Mouse (Mus musculus): ENCODE results near the gene Kansl3. TPM values are rescaled to one million over a fixed set of nuclear protein-coding genes. Genes with fewer than 3 reads are reported as not detected.

The Kansl3 gene
- polyA plus RNA-seq, 1 experiment: 23.6 TPM

- peaks cover 13% of the 10 kb centered on the region for H3K27me3 ChIP-seq (ENCODE audit: control insufficient read depth, insufficient read depth, insufficient read length)
- no peak for TF ChIP-seq USF1 (IDR thresholded peaks at IDR 0.05; ENCODE audit: low read depth)
- TF ChIP-seq MAX (IDR thresholded peaks at IDR 0.05): no peak
- TF ChIP-seq CTCF (IDR thresholded peaks at IDR 0.05; ENCODE audit: control insufficient read depth, insufficient read depth, insufficient read length): no peak
- no peak for TF ChIP-seq FOSL1 (IDR thresholded peaks at IDR 0.05; ENCODE audit: insufficient read depth, low read length, poor library complexity, severe bottlenecking)
- no peak for TF ChIP-seq MYOD1 (IDR thresholded peaks at IDR 0.05; ENCODE audit: control insufficient read depth, insufficient read length, low read depth)
- TF ChIP-seq MYOG (IDR thresholded peaks at IDR 0.05; ENCODE audit: control insufficient read depth, extremely low read depth, insufficient read length): no peak
- H3K79me2 ChIP-seq (ENCODE audit: control insufficient read depth, insufficient read depth): no peaks in the 10 kb centered on the region
- H3K4me3 ChIP-seq (ENCODE audit: insufficient read depth, poor library complexity, severe bottlenecking): no peak overlapping the region
- no peak overlapping the region for H3ac ChIP-seq (ENCODE audit: control insufficient read depth, insufficient read length, low read depth)
- H3K36me3 ChIP-seq (ENCODE audit: control insufficient read depth, insufficient read depth): no peaks in the 10 kb centered on the region
- no peaks in the 10 kb centered on the region for H3K79me3 ChIP-seq (ENCODE audit: low read depth)
Observed at GRCm38 (mm10) chr1:36378880-36379279, 9.9 kb upstream of the Kansl3 start.

DNA sequence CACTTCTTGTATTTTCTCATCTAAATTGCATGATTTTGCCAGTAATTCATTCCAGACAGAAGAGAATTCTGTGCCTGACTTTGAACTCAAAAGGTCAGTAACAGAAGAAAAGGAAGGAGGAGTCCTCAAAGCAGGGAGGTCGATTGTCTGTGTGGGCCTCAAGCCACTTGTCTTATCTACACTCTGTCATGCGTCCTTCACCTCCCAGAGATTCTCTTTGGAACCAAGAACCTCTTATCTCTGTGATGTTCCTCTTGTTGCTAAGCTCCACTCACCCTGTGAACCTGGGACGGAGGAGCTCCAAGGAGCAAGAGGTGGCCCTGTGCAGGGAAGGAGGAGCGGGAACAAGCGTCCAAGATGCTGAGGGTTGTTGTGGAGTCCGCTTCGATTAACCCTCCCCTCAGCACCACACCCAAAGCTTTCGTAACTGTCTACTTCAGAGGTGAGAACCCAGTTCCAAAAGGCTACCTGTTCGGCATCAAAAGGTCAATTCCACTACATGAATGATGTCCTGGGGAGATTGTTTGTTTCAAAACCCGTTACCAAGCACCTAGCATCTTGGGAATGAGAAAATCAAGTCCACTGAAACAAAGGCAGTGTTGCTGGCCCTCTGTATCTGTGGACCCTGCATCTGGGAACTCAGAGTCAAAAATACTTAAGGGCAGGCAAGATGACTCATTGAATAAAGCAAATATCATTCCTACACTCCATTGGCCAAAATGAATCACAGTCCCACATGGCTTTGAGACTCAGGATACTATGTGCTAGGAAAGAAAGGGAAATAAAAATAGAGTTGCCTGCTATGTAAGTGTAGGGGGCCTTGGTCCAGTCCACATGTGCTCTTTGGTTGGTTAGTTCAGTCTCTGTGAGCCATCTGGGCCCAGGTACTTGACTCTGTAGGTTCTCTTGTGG is 3.2 kb upstream of the Kansl3 start, which contains the start of gene Fer1l5:
Fer1l5 (plus strand) TSS at position 358 of the 912 bp plus-strand sequence.
- peaks cover 17% of the 10 kb centered on the region for H3K79me2 ChIP-seq (ENCODE audit: control insufficient read depth, insufficient read depth)
- H3K79me3 ChIP-seq (ENCODE audit: low read depth): peaks cover 12% of the 10 kb centered on the region
- H3K27me3 ChIP-seq (ENCODE audit: control insufficient read depth, insufficient read depth, insufficient read length): peaks cover 3% of the 10 kb centered on the region
- H3K4me3 ChIP-seq (ENCODE audit: insufficient read depth, poor library complexity, severe bottlenecking): no peak within 1 kb of the TSS
- peaks cover 7% of the 10 kb centered on the region for H3K36me3 ChIP-seq (ENCODE audit: control insufficient read depth, insufficient read depth)
- TF ChIP-seq MAX (IDR thresholded peaks at IDR 0.05): no peak
- TF ChIP-seq FOSL1 (IDR thresholded peaks at IDR 0.05; ENCODE audit: insufficient read depth, low read length, poor library complexity, severe bottlenecking): no peak
- no peak for TF ChIP-seq MYOG (IDR thresholded peaks at IDR 0.05; ENCODE audit: control insufficient read depth, extremely low read depth, insufficient read length)
- TF ChIP-seq USF1 (IDR thresholded peaks at IDR 0.05; ENCODE audit: low read depth): no peak
- no peak for TF ChIP-seq CEBPB (IDR thresholded peaks at IDR 0.05; ENCODE audit: low read depth)
- no peak for TF ChIP-seq MYOD1 (IDR thresholded peaks at IDR 0.05; ENCODE audit: control insufficient read depth, insufficient read length, low read depth)
- H3ac ChIP-seq (ENCODE audit: control insufficient read depth, insufficient read length, low read depth): no peak within 1 kb of the TSS

- Histone ChIP-seq H3K27me3 (ENCODE audit: control insufficient read depth, insufficient read depth, insufficient read length) (peaks cover 3% of the 10 kb centered on the region), H3K36me3 (ENCODE audit: control insufficient read depth, insufficient read depth) (peaks cover 19% of the 10 kb centered on the region), H3ac (ENCODE audit: control insufficient read depth, insufficient read length, low read depth) (no peak overlapping the region), H3K79me3 (ENCODE audit: low read depth) (peaks cover 25% of the 10 kb centered on the region), H3K79me2 (ENCODE audit: control insufficient read depth, insufficient read depth) (peaks cover 30% of the 10 kb centered on the region), H3K4me3 (ENCODE audit: insufficient read depth, poor library complexity, severe bottlenecking) (no peak overlapping the region)
- TF ChIP-seq FOSL1 (IDR thresholded peaks at IDR 0.05; ENCODE audit: insufficient read depth, low read length, poor library complexity, severe bottlenecking) (no peak), MYOG (IDR thresholded peaks at IDR 0.05; ENCODE audit: control insufficient read depth, extremely low read depth, insufficient read length) (no peak), USF1 (IDR thresholded peaks at IDR 0.05; ENCODE audit: low read depth) (no peak), MYOD1 (IDR thresholded peaks at IDR 0.05; ENCODE audit: control insufficient read depth, insufficient read length, low read depth) (no peak), CEBPB (IDR thresholded peaks at IDR 0.05; ENCODE audit: low read depth) (no peak), CTCF (IDR thresholded peaks at IDR 0.05; ENCODE audit: control insufficient read depth, insufficient read depth, insufficient read length) (no peak), MAX (IDR thresholded peaks at IDR 0.05) (no peak)
Observed at GRCm38 (mm10) chr1:36370918-36371317, 1.9 kb upstream of the Kansl3 start.

- peak overlapping the region; percentile 72 for H3K4me3 ChIP-seq (ENCODE audit: insufficient read depth, poor library complexity, severe bottlenecking)
Observed at GRCm38 (mm10) chr1:36368112-36368968, 641 bp downstream of the Kansl3 start.

DNA sequence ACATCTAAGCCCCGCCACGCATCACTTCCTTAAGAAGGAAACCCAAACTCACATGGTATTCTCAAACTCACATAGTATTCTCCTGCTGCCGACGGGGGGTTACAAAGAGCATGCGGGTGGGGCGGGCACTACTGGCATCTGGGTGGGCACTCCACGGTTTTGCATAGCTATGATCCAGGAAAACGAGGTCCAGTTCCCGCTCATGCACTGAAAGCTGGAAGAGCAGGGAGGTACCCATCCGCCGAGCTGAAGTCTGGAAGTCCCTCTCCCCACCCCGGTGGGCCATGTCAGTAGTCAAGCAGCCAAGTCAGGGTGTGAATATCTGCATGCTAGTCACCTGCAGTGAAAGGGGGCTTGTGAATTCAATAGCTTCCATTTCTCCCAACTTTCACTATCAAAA is 1.3 kb downstream of the Kansl3 start:
- Histone ChIP-seq H3K79me2 (ENCODE audit: control insufficient read depth, insufficient read depth) (peaks cover 62% of the 10 kb centered on the region), H3K79me3 (ENCODE audit: low read depth) (peaks cover 48% of the 10 kb centered on the region), H3ac (ENCODE audit: control insufficient read depth, insufficient read length, low read depth) (no peak overlapping the region), H3K36me3 (ENCODE audit: control insufficient read depth, insufficient read depth) (peaks cover 51% of the 10 kb centered on the region), H3K27me3 (ENCODE audit: control insufficient read depth, insufficient read depth, insufficient read length) (no peaks in the 10 kb centered on the region), H3K4me3 (ENCODE audit: insufficient read depth, poor library complexity, severe bottlenecking) (peak overlapping the region; percentile 72)
- TF ChIP-seq MYOG (IDR thresholded peaks at IDR 0.05; ENCODE audit: control insufficient read depth, extremely low read depth, insufficient read length): no peak
- no peak for TF ChIP-seq CTCF (IDR thresholded peaks at IDR 0.05; ENCODE audit: control insufficient read depth, insufficient read depth, insufficient read length)
- TF ChIP-seq FOSL1 (IDR thresholded peaks at IDR 0.05; ENCODE audit: insufficient read depth, low read length, poor library complexity, severe bottlenecking): no peak
- TF ChIP-seq MYOD1 (IDR thresholded peaks at IDR 0.05; ENCODE audit: control insufficient read depth, insufficient read length, low read depth): no peak
- no peak for TF ChIP-seq MAX (IDR thresholded peaks at IDR 0.05)
- TF ChIP-seq USF1 (IDR thresholded peaks at IDR 0.05; ENCODE audit: low read depth): no peak
- no peak for TF ChIP-seq CEBPB (IDR thresholded peaks at IDR 0.05; ENCODE audit: low read depth)

More at GRCm38 (mm10) chr1:36368112-36368968, 641 bp downstream of the Kansl3 start:
- Histone ChIP-seq H3K27me3 (ENCODE audit: control insufficient read depth, insufficient read depth, insufficient read length) (no peaks in the 10 kb centered on the region), H3ac (ENCODE audit: control insufficient read depth, insufficient read length, low read depth) (peak overlapping the region; percentile 86), H3K79me2 (ENCODE audit: control insufficient read depth, insufficient read depth) (peaks cover 56% of the 10 kb centered on the region), H3K79me3 (ENCODE audit: low read depth) (peaks cover 44% of the 10 kb centered on the region), H3K36me3 (ENCODE audit: control insufficient read depth, insufficient read depth) (peaks cover 45% of the 10 kb centered on the region)
- TF ChIP-seq FOSL1 (IDR thresholded peaks at IDR 0.05; ENCODE audit: insufficient read depth, low read length, poor library complexity, severe bottlenecking) (no peak), MAX (IDR thresholded peaks at IDR 0.05) (no peak), CTCF (IDR thresholded peaks at IDR 0.05; ENCODE audit: control insufficient read depth, insufficient read depth, insufficient read length) (no peak), USF1 (IDR thresholded peaks at IDR 0.05; ENCODE audit: low read depth) (no peak), CEBPB (IDR thresholded peaks at IDR 0.05; ENCODE audit: low read depth) (no peak), MYOG (IDR thresholded peaks at IDR 0.05; ENCODE audit: control insufficient read depth, extremely low read depth, insufficient read length) (no peak), MYOD1 (IDR thresholded peaks at IDR 0.05; ENCODE audit: control insufficient read depth, insufficient read length, low read depth) (no peak)

All from C2C12 (cell line).